Mouse (Mus musculus): ENCODE data around the gene Fzd1.

Fzd1 gene

DNA sequence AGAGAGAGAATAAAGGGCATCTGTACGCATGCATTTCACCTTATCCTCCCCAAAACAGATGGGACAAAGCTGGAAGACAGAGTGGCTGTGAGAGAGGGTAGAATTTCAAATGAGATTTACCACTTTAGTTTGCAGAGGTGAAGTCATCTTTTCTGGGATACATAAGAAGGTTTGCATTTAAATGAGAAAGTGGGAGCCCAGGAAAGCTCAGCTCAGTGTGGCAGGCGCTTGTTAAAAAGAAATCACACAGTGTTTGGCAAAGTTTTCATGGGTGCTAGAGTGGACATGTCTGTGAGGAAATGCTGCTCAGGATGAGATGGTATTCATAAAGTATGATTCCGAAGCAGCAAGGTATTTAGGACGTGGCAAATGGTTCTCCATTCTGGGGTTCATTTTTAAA is 15.1 kb downstream of the Fzd1 start:
- DNase-seq = no peak

GRCm38 (mm10) chr5:4737013-4737412 is 20.8 kb downstream of the Fzd1 start:
- no peak for DNase-seq

DNA sequence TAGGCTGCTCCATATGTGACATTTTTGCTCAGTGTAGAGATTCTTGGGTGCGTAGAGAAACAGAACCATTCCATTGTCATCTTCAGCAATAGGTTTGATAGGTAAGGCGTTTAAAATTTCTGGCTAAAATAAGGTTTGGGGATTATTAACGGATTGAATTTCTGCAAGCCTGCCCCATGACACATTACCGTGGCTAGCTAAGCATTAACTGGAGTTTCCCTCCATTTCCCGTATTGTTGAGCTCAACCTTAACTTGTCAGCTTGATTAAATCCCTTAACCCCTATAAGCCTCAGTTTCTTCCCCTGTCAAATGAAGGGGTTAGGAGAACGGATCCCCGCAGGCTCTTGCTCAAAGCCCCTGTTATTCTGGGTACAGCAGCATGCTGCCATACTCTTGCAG is 22.4 kb downstream of the Fzd1 start:
- no peak for DNase-seq

DNA sequence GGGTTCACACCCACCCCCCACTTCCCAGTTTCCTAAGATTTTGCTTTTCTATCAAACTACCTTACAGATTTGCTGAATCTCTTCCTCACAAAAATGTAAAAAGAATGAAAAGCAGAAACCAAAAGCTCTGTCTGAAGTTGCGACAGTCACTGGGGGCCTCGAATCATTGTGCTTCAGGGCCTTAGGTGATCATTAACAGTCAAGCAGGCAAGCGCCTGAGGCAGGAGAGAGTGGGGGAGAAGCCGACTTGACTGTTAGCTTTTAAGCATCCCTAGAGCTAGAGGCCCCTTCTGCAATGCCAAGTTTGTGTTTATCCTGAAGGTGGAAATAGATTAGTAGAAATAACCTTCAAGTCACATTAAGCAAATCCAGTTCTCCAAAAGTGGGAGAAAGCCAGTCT is 24.6 kb downstream of the Fzd1 start:
- DNase-seq = no peak

DNA sequence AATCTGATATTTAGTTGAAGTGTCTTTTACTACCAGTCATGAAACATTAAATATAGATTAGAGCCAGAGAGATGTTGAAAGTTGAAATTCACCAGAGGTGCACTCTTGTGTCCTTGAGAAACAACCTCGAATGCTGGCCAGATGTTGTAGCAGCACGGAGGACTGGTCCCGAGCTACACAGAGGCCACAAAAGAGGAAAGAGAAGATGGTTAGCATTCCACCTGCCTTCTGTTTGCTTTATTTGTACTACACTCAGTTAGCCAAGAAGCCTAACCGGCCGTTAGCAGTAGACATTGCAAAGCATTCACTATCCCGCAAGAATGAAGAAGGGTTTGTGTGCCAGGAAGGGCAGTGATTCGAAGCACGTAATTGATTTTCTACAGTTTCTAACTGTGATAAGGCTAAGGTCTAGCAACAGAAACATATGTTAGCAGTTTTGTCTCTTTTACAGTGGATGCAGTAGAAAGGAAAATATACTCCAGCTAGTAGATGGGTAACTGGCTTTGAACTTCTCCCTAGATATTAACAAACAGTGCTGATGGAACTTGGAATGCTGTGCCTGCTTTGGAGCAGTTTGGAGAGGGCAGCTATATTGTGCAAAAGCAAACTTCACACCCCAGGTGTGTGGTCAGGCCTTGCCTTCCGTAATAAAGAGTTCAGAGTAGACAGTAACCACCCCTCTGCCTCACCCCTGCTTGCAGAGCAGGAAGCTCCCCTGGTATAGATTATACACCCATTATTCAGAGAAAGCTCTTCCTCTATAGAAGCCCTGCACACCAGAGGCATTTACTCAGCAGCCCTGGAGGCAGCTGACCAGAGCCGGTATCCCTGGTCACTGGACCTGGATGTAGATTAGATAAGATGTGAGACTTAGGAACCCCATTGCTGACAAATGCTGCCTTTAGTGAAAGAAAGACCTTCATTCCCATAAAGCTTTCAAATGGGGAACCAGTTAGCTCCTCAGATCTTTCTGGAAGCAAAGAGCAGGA is 25.3 kb downstream of the Fzd1 start:
- DNase-seq = no peak

DNA sequence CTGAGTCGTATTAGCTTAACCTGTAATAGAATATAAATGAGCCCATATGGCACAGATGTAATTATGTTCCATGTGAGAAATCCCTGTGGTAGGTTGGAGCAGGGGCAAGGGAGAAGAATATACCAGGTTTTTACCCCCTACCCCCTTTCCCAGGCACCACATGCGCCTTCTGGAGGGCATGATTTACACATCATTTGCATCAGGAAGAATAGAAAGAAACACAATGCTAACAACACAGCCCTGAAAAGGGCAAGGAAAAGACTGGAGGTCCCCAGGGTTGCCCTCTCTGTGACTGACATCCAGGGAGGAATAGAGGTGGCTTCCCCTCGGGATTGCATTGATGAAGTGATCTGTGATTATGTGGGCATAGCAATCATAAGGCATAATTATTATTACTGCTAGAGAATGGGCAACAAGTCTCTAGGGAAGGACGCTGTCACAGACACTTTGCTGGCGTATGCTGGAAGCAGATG is 26.1 kb downstream of the Fzd1 start:
- DNase-seq = no peak

DNA sequence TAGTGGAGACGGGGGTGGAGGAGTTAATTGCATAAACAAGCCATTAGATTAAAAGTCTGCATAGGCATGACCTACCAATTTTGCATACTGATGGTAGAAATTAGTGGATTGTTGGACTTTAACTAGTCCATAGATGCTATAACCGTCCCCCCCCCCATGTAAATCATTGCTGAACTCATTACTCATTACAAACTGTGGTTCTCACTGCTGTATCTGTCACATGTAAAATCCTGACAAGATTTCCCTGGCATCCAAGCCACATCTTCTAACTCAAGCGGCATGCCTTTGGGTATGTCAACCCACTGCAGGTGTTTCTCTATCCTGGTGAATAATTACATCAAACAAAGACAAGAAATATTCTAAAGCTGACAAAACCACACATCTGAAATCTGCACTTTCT is 26.8 kb downstream of the Fzd1 start:
- no peak for DNase-seq
